Mouse (Mus musculus) limb, embryonic 14.5 days (tissue): ENCODE results near the gene Dusp1. TPM values are rescaled to one million over a fixed set of nuclear protein-coding genes. Genes with fewer than 3 reads are reported as not detected.
A peak's percentile ranks its signal among the peaks of the same experiment; 100 is the strongest.

ENCODE experiments used
- ATAC-seq: fragments of 200-750 bp; cut with Nextera tagmentation; 2 replicates; pipeline ENCODE4 v1.8.0; 2017; ENCODE audit warnings: low read depth, moderate number of reproducible peaks, moderate TSS enrichment; ENCODE audit not compliant: low FRiP score
- DNase-seq: peaks from one replicate; pipeline ENCODE4 v3.0.0-alpha.2; 2015; ENCODE audit warnings: low spot score
- H3K27ac ChIP-seq: fragments of 300-500 bp; sonication (generic); replicated peaks from 2 replicates; pipeline ENCODE4 v1.5.1; 2014; ENCODE audit warnings: low read depth, mild to moderate bottlenecking, low read length, moderate library complexity, mixed read lengths
- H3K27me3 ChIP-seq: fragments of 300-500 bp; sonication (generic); 2 replicates; pipeline ENCODE4 v1.6.1; 2014; ENCODE audit warnings: low read length, mixed read lengths; ENCODE audit not compliant: control insufficient read depth, insufficient read depth
- H3K36me3 ChIP-seq: fragments of 300-500 bp; sonication (generic); 2 replicates; pipeline ENCODE4 v1.6.1; 2014; ENCODE audit warnings: mild to moderate bottlenecking, low read length, moderate library complexity, mixed read lengths; ENCODE audit not compliant: control insufficient read depth, insufficient read depth
- H3K4me1 ChIP-seq: fragments of 300-500 bp; sonication (generic); 2 replicates; pipeline ENCODE4 v1.6.1; 2014; ENCODE audit warnings: antibody characterized with exemption, low read length, mixed read lengths; ENCODE audit not compliant: control insufficient read depth, insufficient read depth
- H3K4me2 ChIP-seq: fragments of 300-500 bp; sonication (generic); replicated peaks from 2 replicates; pipeline ENCODE4 v1.6.1; 2014; ENCODE audit warnings: low read depth, mild to moderate bottlenecking, low read length, moderate library complexity; ENCODE audit not compliant: severe bottlenecking
- H3K4me3 ChIP-seq: fragments of 300-500 bp; sonication (generic); replicated peaks from 2 replicates; pipeline ENCODE4 v1.5.1; 2014; ENCODE audit warnings: low read length
- H3K9ac ChIP-seq: fragments of 300-500 bp; sonication (generic); 2 replicates; pipeline ENCODE4 v1.6.1; 2014; ENCODE audit warnings: mild to moderate bottlenecking, low read depth, low read length, moderate library complexity; ENCODE audit not compliant: severe bottlenecking
- H3K9me3 ChIP-seq: fragments of 300-500 bp; sonication (generic); 2 replicates; pipeline ENCODE4 v1.6.1; 2016; ENCODE audit warnings: low read length; ENCODE audit not compliant: control insufficient read depth
- POLR2A ChIP-seq: fragments of 200-500 bp; IDR thresholded peaks from 2 replicates; pipeline ENCODE4 v1.8.0; 2012; ENCODE audit warnings: inconsistent platforms, mild to moderate bottlenecking, moderate library complexity, borderline replicate concordance; ENCODE audit not compliant: insufficient read depth, insufficient read length; ENCODE audit errors: extremely low read depth
- WGBS: fragments of 180-500 bp; shearing (Covaris S2); extraction: QIAGEN DNeasy Blood & Tissue Kit; methylation state at CpG from one replicate; pipeline ENCODE4 v1.1.7; 2014; 5-methylcytosine and 5-hydroxymethylcytosine counted together
- polyA plus RNA-seq, 2 experiments: library from polyadenylated mRNA; depleted of rRNA in 1 of 2; stranded (reverse) in 1 of 2; unstranded in 1 of 2; fragments of >200 nt; fragmentation: Nextera tagmentation in 1 of 2; extraction: Ambion mirVana in 1 of 2; gene quantifications; 2 replicates each; pipeline versions ENCODE4 v1.2.1 to v1.2.3; 2012 to 2014

Gene Dusp1
- polyA plus RNA-seq, 2 experiments: 27.7 to 29.6 TPM

- 68% methylated on average over 17 of the region's 17 CpGs for WGBS
- no peak for TF ChIP-seq POLR2A
- Histone ChIP-seq H3K4me1 (peaks cover 46% of the 10 kb centered on the region), H3K4me3 (no peak overlapping the region), H3K9me3 (no peaks in the 10 kb centered on the region), H3K27ac (no peak overlapping the region), H3K27me3 (no peaks in the 10 kb centered on the region), H3K36me3 (peaks cover 11% of the 10 kb centered on the region), H3K4me2 (no peak overlapping the region), H3K9ac (0 out of 2 replicates have a peak overlapping the region, but pooled peaks have one; percentile 5)
- no peak for ATAC-seq
- no peak for DNase-seq
These were observed 39.1 kb upstream of the Dusp1 start for GRCm38 (mm10) chr17:26600913-26601447.

DNA sequence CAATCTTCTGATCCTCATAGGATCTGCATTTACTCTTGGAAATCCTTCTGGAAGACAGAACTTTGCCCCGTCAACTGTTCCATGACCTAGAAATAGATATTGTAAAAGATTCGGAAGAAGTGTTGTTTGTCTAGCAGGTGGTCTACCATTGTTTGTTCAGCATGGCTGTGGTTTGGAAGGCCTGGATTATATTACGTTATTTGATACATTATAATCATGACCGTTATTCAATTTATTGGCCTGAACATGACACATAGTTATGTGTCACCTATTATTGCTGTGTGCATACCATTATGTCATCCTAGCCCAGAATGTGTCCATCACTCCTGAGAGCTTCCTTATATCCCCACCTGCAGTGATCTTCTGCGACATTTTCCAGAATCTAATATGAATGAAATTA is 36.9 kb upstream of the Dusp1 start:
- Histone ChIP-seq H3K36me3 (peaks cover 4% of the 10 kb centered on the region; the same call in 1 of the 2 replicates), H3K4me1 (peaks cover 60% of the 10 kb centered on the region), H3K27me3 (no peaks in the 10 kb centered on the region), H3K9ac (no peak overlapping the region), H3K27ac (no peak overlapping the region), H3K4me2 (no peak overlapping the region), H3K9me3 (no peaks in the 10 kb centered on the region), H3K4me3 (no peak overlapping the region)
- DNase-seq (no peak), ATAC-seq (no peak)
- 80% methylated on average over 5 of the region's 5 CpGs for WGBS
- TF ChIP-seq POLR2A: no peak

GRCm38 (mm10) chr17:26596856-26597481 is 35.0 kb upstream of the Dusp1 start:
- H3K27me3 ChIP-seq: no peaks in the 10 kb centered on the region
- no peaks in the 10 kb centered on the region for H3K9me3 ChIP-seq
- no peak overlapping the region for H3K4me2 ChIP-seq
- DNase-seq: no peak
- H3K4me1 ChIP-seq: peaks cover 46% of the 10 kb centered on the region
- H3K9ac ChIP-seq: no peak overlapping the region
- WGBS: 82% methylated on average over 6 of the region's 6 CpGs
- no peak for ATAC-seq
- no peak for TF ChIP-seq POLR2A
- peaks cover 9% of the 10 kb centered on the region for H3K36me3 ChIP-seq
- H3K4me3 ChIP-seq: no peak overlapping the region
- H3K27ac ChIP-seq: peak overlapping the region; percentile 79; the same call in 1 of the 2 replicates

DNA sequence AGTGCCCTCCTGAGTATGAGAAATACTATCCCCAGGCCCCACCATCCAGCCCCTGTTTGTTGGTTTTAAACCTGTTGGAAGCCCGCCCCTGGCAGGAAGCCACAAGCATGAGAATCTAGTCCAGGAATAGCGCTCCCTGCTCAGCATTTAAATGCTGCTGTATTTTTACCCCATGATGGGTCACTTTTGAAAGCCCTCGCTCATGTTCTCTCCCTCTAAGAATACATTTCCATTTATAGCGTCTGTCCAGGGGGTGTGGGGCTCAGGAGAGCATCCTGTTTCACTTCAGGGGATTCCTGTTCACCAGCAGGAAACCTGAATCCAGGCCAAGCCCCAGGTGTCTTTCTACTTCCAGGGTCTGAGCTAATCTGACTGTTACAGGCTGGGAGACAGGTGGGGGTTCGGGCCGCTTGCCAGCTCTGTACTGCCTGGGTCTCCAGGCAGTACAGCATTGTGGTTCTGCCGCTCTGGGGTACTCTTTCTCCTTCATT is 34.3 kb upstream of the Dusp1 start:
- no peak for TF ChIP-seq POLR2A

DNA sequence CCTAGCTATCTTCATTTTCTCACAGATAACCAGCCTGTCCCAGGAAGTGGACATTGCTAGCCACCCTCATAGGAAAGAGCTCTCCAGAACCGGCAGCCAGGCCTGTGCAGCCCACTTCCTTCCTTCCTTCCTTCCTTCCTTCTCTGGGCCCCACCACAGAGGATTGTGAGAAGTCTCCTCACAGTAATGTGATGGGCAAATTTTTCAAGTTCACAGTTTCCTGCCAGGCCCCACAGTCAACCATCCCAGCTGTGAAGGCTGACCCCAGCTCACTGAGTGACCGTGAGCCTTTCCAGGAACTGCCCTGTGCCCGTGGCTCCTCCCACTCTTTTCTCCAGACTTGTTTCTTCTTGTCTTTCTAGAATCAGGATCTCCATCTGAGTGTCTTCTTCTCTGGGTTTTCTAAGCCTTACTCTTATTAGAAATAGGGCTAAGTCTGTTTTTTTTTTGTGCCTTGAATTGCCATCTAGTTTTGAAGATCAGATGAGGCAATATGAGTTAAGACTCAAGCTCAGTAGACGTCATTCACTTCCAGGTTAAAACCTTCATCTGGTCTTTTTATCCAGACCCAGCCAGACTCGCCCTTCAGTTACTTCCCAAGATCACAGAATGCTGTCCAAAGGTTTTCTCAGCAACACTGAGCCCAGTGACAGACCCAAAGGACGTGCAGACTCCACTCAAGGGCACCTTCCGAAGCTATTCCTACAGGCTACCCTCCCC is 33.7 kb upstream of the Dusp1 start:
- peak overlapping the region; percentile 19; the same call in 1 of the 2 replicates for H3K4me2 ChIP-seq
- no peak for DNase-seq
- peak overlapping the region; percentile 4; the same call in 1 of the 2 replicates for H3K9ac ChIP-seq
- H3K27me3 ChIP-seq: no peaks in the 10 kb centered on the region
- H3K36me3 ChIP-seq: peaks cover 9% of the 10 kb centered on the region
- H3K9me3 ChIP-seq: no peaks in the 10 kb centered on the region
- WGBS: 54% methylated on average over 7 of the region's 7 CpGs
- no peak overlapping the region for H3K4me3 ChIP-seq
- TF ChIP-seq POLR2A: no peak
- peaks cover 33% of the 10 kb centered on the region for H3K4me1 ChIP-seq
- H3K27ac ChIP-seq: peak overlapping the region; percentile 79
- no peak for ATAC-seq

More for the DNA sequence above, 34.3 kb upstream of the Dusp1 start:
- Histone ChIP-seq H3K9ac (no peak overlapping the region), H3K4me2 (peak overlapping the region; percentile 19; the same call in 1 of the 2 replicates), H3K27ac (peak overlapping the region; percentile 79), H3K9me3 (no peaks in the 10 kb centered on the region), H3K4me3 (no peak overlapping the region), H3K27me3 (no peaks in the 10 kb centered on the region), H3K4me1 (peaks cover 38% of the 10 kb centered on the region), H3K36me3 (peaks cover 9% of the 10 kb centered on the region)
- 36% methylated on average over 7 of the region's 7 CpGs for WGBS
- DNase-seq (peak; percentile 72), ATAC-seq (peak; percentile 80)
